Comparison of ENCODE assay signal across 8 mouse cellular contexts in the genomic region with DNA sequence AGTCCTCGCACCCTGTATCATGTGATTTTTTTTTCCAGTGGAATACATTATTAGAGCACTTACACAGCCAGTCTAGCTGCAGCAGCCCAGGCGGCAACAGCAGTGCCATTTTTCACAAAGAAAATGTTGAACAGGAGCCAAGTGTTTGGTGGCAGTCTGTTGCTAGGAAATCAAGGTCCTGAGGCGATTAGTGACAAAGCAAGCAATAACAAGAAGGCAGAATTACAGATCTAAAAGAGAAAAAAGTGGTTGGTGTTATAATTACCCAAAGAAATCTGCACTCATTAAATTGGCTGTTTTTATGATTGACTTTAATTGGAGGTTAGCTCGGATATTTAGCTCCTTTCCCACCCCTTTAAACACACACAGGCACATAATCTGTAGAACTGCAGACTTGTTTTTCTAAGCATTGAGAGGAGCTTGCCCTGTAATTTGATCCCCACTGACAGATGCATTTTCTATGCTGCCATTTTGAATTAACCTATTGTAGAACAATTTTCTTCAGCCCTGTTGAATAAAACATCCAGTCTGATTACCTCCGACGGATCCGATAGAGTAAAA.
DNase-seq lines count a peak whose midpoint lies in the region; ATAC-seq lines count a peak whose summit lies in the region.

No protein-coding gene starts in this region.

- H3K27ac ChIP-seq in kidney, embryonic 16.5 days (ENCODE audit: low read length) = peak overlapping the region; percentile 61
- peak overlapping the region; percentile 11; the same call in 1 of the 2 replicates for H3K27ac ChIP-seq in limb, embryonic 15.5 days
- H3K27ac ChIP-seq in liver, embryonic 12.5 days = no peak overlapping the region

- H3K4me3 ChIP-seq in kidney, embryonic 16.5 days (ENCODE audit: low read length) = no peak overlapping the region
- no peak overlapping the region for H3K4me3 ChIP-seq in limb, embryonic 15.5 days
- no peak overlapping the region for H3K4me3 ChIP-seq in liver, embryonic 12.5 days

- WGBS in kidney, embryonic 16.5 days = 30% methylated on average over 7 of the region's 7 CpGs
- 15% methylated on average over 7 of the region's 7 CpGs for WGBS in limb, embryonic 15.5 days
- 77% methylated on average over 7 of the region's 7 CpGs for WGBS in liver, embryonic 12.5 days (ENCODE audit: insufficient replicate concordance)

- H3K9ac ChIP-seq in kidney, embryonic 16.5 days (replicated peaks; ENCODE audit: low read length) = no peak overlapping the region
- H3K9ac ChIP-seq in limb, embryonic 15.5 days = no peak overlapping the region
- H3K9ac ChIP-seq in liver, embryonic 12.5 days = no peak overlapping the region

- H3K9me3 ChIP-seq in kidney, embryonic 16.5 days (ENCODE audit: low read length) = no peaks in the 10 kb centered on the region
- no peaks in the 10 kb centered on the region for H3K9me3 ChIP-seq in limb, embryonic 15.5 days
- H3K9me3 ChIP-seq in liver, embryonic 12.5 days (replicated peaks) = no peaks in the 10 kb centered on the region

- ATAC-seq in kidney, embryonic 16.5 days (ENCODE audit: low FRiP score, low TSS enrichment) = peak; percentile 46; the same call in 1 of the 2 replicates
- no peak for ATAC-seq in limb, embryonic 15.5 days (ENCODE audit: insufficient number of reproducible peaks, low FRiP score, low TSS enrichment, low read depth)
- no peak for ATAC-seq in liver, embryonic 12.5 days

- DNase-seq in adrenal gland, postnatal 10 days = peak; percentile 56
- DNase-seq in cerebellum, adult 9-10 months = peak; percentile 71
- DNase-seq in frontal cortex, postnatal 10 days (ENCODE audit: low spot score in 2 of 2) = peak; percentile 38 to 46
- DNase-seq in right cerebral cortex, postnatal 14 days = peak; percentile 10
- DNase-seq in T-cell, adult 2 months (ENCODE audit: low spot score) = no peak

- H3K27me3 ChIP-seq in kidney, embryonic 16.5 days (ENCODE audit: insufficient read depth, low read length) = no peaks in the 10 kb centered on the region
- H3K27me3 ChIP-seq in limb, embryonic 15.5 days = no peaks in the 10 kb centered on the region
- H3K27me3 ChIP-seq in liver, embryonic 12.5 days (replicated peaks) = no peaks in the 10 kb centered on the region

- no peaks in the 10 kb centered on the region for H3K36me3 ChIP-seq in kidney, embryonic 16.5 days (ENCODE audit: insufficient read depth, low read length)
- no peaks in the 10 kb centered on the region for H3K36me3 ChIP-seq in limb, embryonic 15.5 days
- H3K36me3 ChIP-seq in liver, embryonic 12.5 days = no peaks in the 10 kb centered on the region

- peaks cover 9% of the 10 kb centered on the region for H3K4me1 ChIP-seq in kidney, embryonic 16.5 days (ENCODE audit: insufficient read depth, low read length)
- H3K4me1 ChIP-seq in limb, embryonic 15.5 days = peaks cover 9% of the 10 kb centered on the region
- H3K4me1 ChIP-seq in liver, embryonic 12.5 days = no peaks in the 10 kb centered on the region

- 0 out of 2 replicates have a peak overlapping the region, but pooled peaks have one; percentile 12 for H3K4me2 ChIP-seq in kidney, embryonic 16.5 days (replicated peaks; ENCODE audit: low read depth, low read length)
- no peak overlapping the region for H3K4me2 ChIP-seq in limb, embryonic 15.5 days
- no peak overlapping the region for H3K4me2 ChIP-seq in liver, embryonic 12.5 days
